Mouse (Mus musculus) MEL (cell line): Measurements from ENCODE around the gene Fkbp9.

ENCODE experiments used
- CTCF ChIP-seq, 3 experiments: IDR thresholded peaks in 2 of 3; conservative IDR thresholded peaks in 1 of 3; 2 replicates each; pipeline ENCODE4 v1.5.1; 2011 to 2012; ENCODE audit warnings: low read length in 3 of 3, low read depth in 2 of 3, mild to moderate bottlenecking in 2 of 3, improper control_type of control experiment in 1 of 3, inconsistent platforms in 1 of 3, mixed read lengths in 1 of 3, moderate library complexity in 1 of 3; ENCODE audit not compliant: control insufficient read depth in 1 of 3, insufficient read depth in 1 of 3, poor library complexity in 1 of 3, severe bottlenecking in 1 of 3
- EP300 ChIP-seq, 2 experiments: IDR thresholded peaks; 2 replicates each; pipeline ENCODE4 v1.6.1; 2011; ENCODE audit warnings: improper control_type of control experiment in 2 of 2, low read length in 2 of 2, low read depth in 1 of 2, mild to moderate bottlenecking in 1 of 2
- ETS1 ChIP-seq: IDR thresholded peaks from 2 replicates; pipeline ENCODE4 v1.6.1; 2012; ENCODE audit warnings: low read depth, mild to moderate bottlenecking, inconsistent platforms, low read length, improper control_type of control experiment, moderate library complexity
- GATA1 ChIP-seq: IDR thresholded peaks from 2 replicates; pipeline ENCODE4 v1.6.1; 2011; ENCODE audit warnings: low read depth, low read length, improper control_type of control experiment
- HCFC1 ChIP-seq: IDR thresholded peaks from 2 replicates; pipeline ENCODE4 v1.6.1; 2012; ENCODE audit warnings: low read depth, mild to moderate bottlenecking, inconsistent platforms, low read length, improper control_type of control experiment, moderate library complexity
- MAFK ChIP-seq: IDR thresholded peaks from 2 replicates; pipeline ENCODE4 v1.6.1; 2011; ENCODE audit warnings: low read depth, mild to moderate bottlenecking, low read length, improper control_type of control experiment, borderline replicate concordance
- MAX ChIP-seq: IDR thresholded peaks from 2 replicates; pipeline ENCODE4 v1.6.1; 2011; ENCODE audit warnings: low read length, improper control_type of control experiment
- MAZ ChIP-seq: IDR thresholded peaks from 2 replicates; pipeline ENCODE4 v1.6.1; 2012; ENCODE audit warnings: low read depth, mild to moderate bottlenecking, inconsistent platforms, low read length, improper control_type of control experiment
- MEF2A ChIP-seq: IDR thresholded peaks from 2 replicates; pipeline ENCODE4 v1.6.1; 2014; ENCODE audit warnings: low read depth, mild to moderate bottlenecking, inconsistent platforms, low read length, improper control_type of control experiment; ENCODE audit not compliant: poor library complexity, insufficient replicate concordance, severe bottlenecking; ENCODE audit errors: extremely low read depth
- MXI1 ChIP-seq: IDR thresholded peaks from 2 replicates; pipeline ENCODE4 v1.6.1; 2011; ENCODE audit warnings: mild to moderate bottlenecking, low read depth, low read length, improper control_type of control experiment
- NRF1 ChIP-seq: IDR thresholded peaks from 2 replicates; pipeline ENCODE4 v1.6.1; 2014; ENCODE audit warnings: low read depth, mild to moderate bottlenecking, inconsistent platforms, low read length, improper control_type of control experiment, moderate library complexity; ENCODE audit not compliant: poor library complexity, insufficient read depth, severe bottlenecking
- POLR2A ChIP-seq, 2 experiments: IDR thresholded peaks; 2 replicates each; pipeline ENCODE4 v1.6.1; 2011 to 2012; ENCODE audit warnings: low read length in 2 of 2, mild to moderate bottlenecking in 2 of 2, control low read depth in 1 of 2, improper control_type of control experiment in 1 of 2, low read depth in 1 of 2, moderate library complexity in 1 of 2; ENCODE audit not compliant: control insufficient read depth in 1 of 2, insufficient read depth in 1 of 2, poor library complexity in 1 of 2
- TAL1 ChIP-seq: IDR thresholded peaks from 2 replicates; pipeline ENCODE4 v1.6.1; 2012; ENCODE audit warnings: mild to moderate bottlenecking, inconsistent platforms, low read length, moderate library complexity, mixed read lengths
- ZC3H11A ChIP-seq: IDR thresholded peaks from 2 replicates; pipeline ENCODE4 v1.6.1; 2012; ENCODE audit warnings: low read depth, mild to moderate bottlenecking, inconsistent platforms, low read length, improper control_type of control experiment

DNA sequence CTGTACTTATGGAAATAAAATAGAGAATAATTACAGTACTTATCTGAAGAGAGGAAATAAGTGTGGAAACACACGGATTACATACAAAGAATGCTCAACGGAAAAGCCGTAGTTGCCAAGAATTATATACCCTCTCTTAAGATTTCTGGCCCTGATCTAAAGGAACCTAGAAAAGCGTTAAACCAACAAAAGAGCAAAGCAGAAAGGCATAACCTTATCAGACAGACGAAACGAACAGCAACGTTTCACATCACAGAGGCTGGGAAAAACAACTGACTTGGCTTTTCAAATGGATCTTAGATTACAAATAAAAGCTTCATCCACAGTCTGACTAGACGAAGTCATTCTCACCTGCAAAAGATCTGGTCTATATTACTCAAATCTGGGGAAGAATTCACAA lies 35.6 kb upstream of the Fkbp9 start:
- no peak for TF ChIP-seq HCFC1
- TF ChIP-seq POLR2A (IDR thresholded peaks at IDR 0.05; ENCODE audit: control insufficient read depth in 1 of 2, insufficient read depth in 1 of 2, low read depth in 1 of 2, low read length in 2 of 2, poor library complexity in 1 of 2), result no peak
- TF ChIP-seq CTCF (IDR thresholded peaks at IDR 0.05 in 2 of 3, conservative IDR thresholded peaks at IDR 0.05 in 1 of 3; ENCODE audit: control insufficient read depth in 1 of 3, insufficient read depth in 1 of 3, low read depth in 2 of 3, low read length in 3 of 3, poor library complexity in 1 of 3, severe bottlenecking in 1 of 3), result no peak
- no peak for TF ChIP-seq MAFK
- no peak for TF ChIP-seq GATA1
- no peak for TF ChIP-seq MXI1
- no peak for TF ChIP-seq MAZ
- TF ChIP-seq TAL1, result no peak
- peak; percentile 28 to 62; a peak in 2 of 4 replicates for TF ChIP-seq EP300 (IDR thresholded peaks at IDR 0.05; ENCODE audit: low read depth in 1 of 2, low read length in 2 of 2)
- TF ChIP-seq ZC3H11A, result no peak
- no peak for TF ChIP-seq MEF2A
- no peak for TF ChIP-seq ETS1
- no peak for TF ChIP-seq NRF1
- no peak for TF ChIP-seq MAX
